Mouse (Mus musculus) MEL (cell line): ENCODE data around the gene Sh3glb2.

Experiments used
- CTCF ChIP-seq, 3 experiments: IDR thresholded peaks in 2 of 3; conservative IDR thresholded peaks in 1 of 3; 2 replicates each; pipeline ENCODE4 v1.5.1; 2011 to 2012; ENCODE audit warnings: low read length in 3 of 3, low read depth in 2 of 3, mild to moderate bottlenecking in 2 of 3, improper control_type of control experiment in 1 of 3, inconsistent platforms in 1 of 3, mixed read lengths in 1 of 3, moderate library complexity in 1 of 3; ENCODE audit not compliant: control insufficient read depth in 1 of 3, insufficient read depth in 1 of 3, poor library complexity in 1 of 3, severe bottlenecking in 1 of 3
- E2F4 ChIP-seq: IDR thresholded peaks from 2 replicates; pipeline ENCODE4 v1.6.1; 2011; ENCODE audit warnings: low read depth, low read length, improper control_type of control experiment, borderline replicate concordance
- EP300 ChIP-seq, 2 experiments: IDR thresholded peaks; 2 replicates each; pipeline ENCODE4 v1.6.1; 2011; ENCODE audit warnings: improper control_type of control experiment in 2 of 2, low read length in 2 of 2, low read depth in 1 of 2, mild to moderate bottlenecking in 1 of 2
- MAZ ChIP-seq: IDR thresholded peaks from 2 replicates; pipeline ENCODE4 v1.6.1; 2012; ENCODE audit warnings: low read depth, mild to moderate bottlenecking, inconsistent platforms, low read length, improper control_type of control experiment
- POLR2AphosphoS2 ChIP-seq: IDR thresholded peaks from 2 replicates; pipeline ENCODE4 v1.6.1; 2011; ENCODE audit warnings: low read length, improper control_type of control experiment
- SMC3 ChIP-seq: IDR thresholded peaks from 2 replicates; pipeline ENCODE4 v1.6.1; 2011; ENCODE audit warnings: low read depth, low read length, improper control_type of control experiment
- ZC3H11A ChIP-seq: IDR thresholded peaks from 2 replicates; pipeline ENCODE4 v1.6.1; 2012; ENCODE audit warnings: low read depth, mild to moderate bottlenecking, inconsistent platforms, low read length, improper control_type of control experiment
- ZMIZ1 ChIP-seq: IDR thresholded peaks from 2 replicates; pipeline ENCODE4 v1.6.1; 2012; ENCODE audit warnings: low read depth, mild to moderate bottlenecking, inconsistent platforms, low read length, improper control_type of control experiment, moderate library complexity
- ZNF384 ChIP-seq: IDR thresholded peaks from 2 replicates; pipeline ENCODE4 v1.6.1; 2012; ENCODE audit warnings: low read depth, mild to moderate bottlenecking, inconsistent platforms, low read length, improper control_type of control experiment

DNA sequence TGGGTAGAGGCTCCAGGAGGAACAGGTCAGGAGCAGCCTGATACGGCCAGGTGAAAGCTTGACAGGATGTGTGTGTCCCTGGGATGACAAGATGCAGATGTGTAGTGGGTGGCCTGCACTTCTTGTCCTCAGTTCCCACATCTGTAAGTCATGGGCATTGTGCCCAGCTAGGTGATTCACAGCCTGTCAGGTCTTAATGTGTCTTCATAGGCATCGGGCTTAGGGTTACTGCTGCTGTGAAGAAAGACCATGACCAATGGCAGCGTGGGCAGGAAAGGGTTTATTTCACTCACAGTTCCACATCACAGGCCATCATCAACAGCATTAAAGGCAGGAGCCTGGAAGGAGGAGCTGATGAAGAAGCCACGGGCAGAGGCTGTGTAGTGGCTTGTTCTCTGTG, 26.5 kb upstream of the Sh3glb2 start:
- TF ChIP-seq ZMIZ1: no peak
- TF ChIP-seq CTCF (IDR thresholded peaks at IDR 0.05 in 2 of 3, conservative IDR thresholded peaks at IDR 0.05 in 1 of 3; ENCODE audit: control insufficient read depth in 1 of 3, insufficient read depth in 1 of 3, low read depth in 2 of 3, low read length in 3 of 3, poor library complexity in 1 of 3, severe bottlenecking in 1 of 3): no peak
- TF ChIP-seq EP300 (IDR thresholded peaks at IDR 0.05; ENCODE audit: low read depth in 1 of 2, low read length in 2 of 2): no peak
- TF ChIP-seq POLR2AphosphoS2: no peak
- no peak for TF ChIP-seq MAZ
- no peak for TF ChIP-seq SMC3
- TF ChIP-seq E2F4: no peak
- no peak for TF ChIP-seq ZC3H11A
- TF ChIP-seq ZNF384: no peak
